Mouse (Mus musculus): ENCODE results near the gene P4htm.

Gene P4htm

DNA sequence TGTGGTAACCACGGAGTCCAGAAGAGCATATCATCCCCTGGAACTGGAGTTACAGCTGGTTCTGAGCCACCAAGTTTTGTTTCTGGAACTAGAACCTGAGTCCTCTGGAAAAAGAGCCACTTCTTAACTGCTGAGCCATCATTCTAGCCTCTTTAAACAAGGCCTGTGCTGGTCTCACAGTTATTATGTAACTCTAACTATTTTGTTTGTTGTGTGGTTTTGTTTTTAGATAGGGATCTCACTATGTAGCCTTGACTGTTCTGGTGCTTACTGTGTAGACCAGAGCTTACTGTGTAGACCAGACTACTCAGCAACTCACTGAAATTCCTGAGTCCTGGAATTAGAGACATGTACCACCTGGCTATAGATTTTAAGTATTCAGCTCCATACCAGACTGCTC, 50.6 kb downstream of the P4htm start:
- no peak for DNase-seq (ENCODE audit: low read depth)

DNA sequence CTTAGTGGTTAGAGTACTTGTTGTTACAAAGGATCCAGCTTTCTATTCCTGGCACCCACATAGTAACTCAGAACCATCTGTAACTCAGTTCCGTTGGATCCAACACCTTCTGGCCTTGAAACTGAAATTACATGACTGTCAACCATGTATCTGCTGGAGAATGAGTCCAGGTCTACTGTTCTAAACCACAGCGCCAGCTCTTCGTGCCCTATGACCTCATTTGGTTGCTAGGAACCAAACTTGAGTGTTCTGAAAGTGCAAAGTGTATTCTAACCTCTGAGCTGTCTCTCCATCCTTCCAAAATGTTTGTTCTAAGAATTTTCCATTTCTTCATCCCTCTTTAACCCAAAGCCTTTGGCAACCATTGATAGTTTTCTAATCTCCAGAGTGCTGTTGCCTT, 51.5 kb downstream of the P4htm start:
- no peak for DNase-seq (ENCODE audit: low read depth)

DNA sequence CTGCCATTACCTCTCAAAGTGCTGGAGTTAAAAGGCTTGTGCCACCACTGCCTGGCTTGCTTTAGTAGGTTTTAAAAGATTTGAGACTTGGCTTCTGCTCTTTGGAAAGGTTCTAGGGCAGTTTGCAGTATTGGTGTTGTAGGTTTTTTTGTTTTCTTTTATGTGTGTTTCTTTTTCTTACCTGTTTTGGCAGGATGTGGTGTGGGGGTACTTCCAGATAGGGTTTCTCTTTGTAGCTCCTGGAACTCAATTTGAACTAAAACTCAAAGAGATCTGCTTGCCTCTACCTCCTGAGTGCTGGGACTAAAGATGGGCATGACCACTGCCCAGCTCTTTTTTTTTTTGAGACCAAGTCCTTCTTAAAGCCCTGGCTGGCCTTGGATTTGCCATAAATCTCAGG, 56.6 kb downstream of the P4htm start:
- DNase-seq (ENCODE audit: low read depth): peak; percentile 38

DNA sequence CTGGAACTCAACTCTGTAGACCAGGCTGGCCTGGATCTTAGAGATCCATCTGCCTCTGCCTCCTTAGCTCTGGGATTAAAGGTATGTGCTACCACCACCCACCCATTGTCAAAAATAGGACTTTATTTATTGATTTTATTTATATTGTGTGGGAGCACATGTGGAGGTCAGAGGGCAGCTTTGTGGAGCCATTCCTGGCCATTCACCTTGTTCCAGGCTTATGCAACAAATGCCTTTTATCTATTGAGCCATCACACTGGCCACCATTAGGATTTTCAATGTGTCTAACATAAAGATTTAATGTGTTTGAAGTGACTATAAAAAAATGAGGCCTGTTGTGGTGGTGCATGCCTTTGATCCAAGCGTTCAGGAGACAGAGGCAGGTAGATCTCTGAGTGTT, 66.0 kb downstream of the P4htm start:
- DNase-seq (ENCODE audit: low read depth): no peak

DNA sequence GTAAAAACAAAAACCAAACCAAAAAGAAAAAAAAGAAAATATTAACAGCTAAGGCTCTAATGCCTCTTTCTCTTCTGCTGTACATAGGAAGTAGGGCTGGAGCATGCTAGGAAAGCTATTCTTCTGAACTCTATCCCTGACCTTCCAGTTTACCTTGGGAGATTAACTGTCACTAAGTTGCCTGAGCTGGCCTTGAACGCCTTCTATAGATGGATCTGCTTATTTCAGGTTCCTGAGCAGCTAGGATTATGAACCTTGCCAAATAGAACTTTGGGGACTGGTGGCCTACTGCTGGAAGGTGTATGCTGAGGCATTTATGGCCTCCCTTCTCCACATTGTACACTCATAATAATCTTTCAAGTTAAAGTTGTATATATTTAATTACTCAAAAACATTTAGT, 66.5 kb downstream of the P4htm start:
- no peak for DNase-seq (ENCODE audit: low read depth)
